Mouse (Mus musculus) adrenal gland, postnatal 10 days (tissue): ENCODE results near the gene Cenps. TPM values are rescaled to one million over a fixed set of nuclear protein-coding genes. Genes with fewer than 3 reads are reported as not detected.
A peak's percentile ranks its signal among the peaks of the same experiment; 100 is the strongest.
"Not testable (repeated sequence)": the region's sequence is repeated elsewhere in the genome, so short reads cannot be mapped to it uniquely, and the experiment has no call there.

Source experiments
- DNase-seq: peaks from one replicate; pipeline ENCODE4 v3.0.0; 2021; ENCODE audit warnings: mixed read lengths
- long read RNA-seq, 2 experiments: library from polyadenylated mRNA; stranded (forward); transcript quantifications; one replicate each; pipeline ENCODE4 v2.0.0; 2021
- total RNA-seq, 2 experiments: library from RNA; stranded (reverse); gene quantifications; 2 replicates each; pipeline ENCODE4 v1.2.3; 2021

The Cenps gene
- 10 to 100 TPM in 1 of 2 experiments, 1 to 10 TPM in 1; 7.8 to 11.0 TPM for total RNA-seq
- long read RNA-seq, experiment 1, transcript Cenps-201 (5 exons, 1,110 nt), result major isoform, 13 of 16 reads
- long read RNA-seq, experiment 1, partial matches to known transcripts, result 0 of 16 reads
- long read RNA-seq, experiment 1, other reads (novel, unspliced or antisense), result 0 of 16 reads
- long read RNA-seq, experiment 2, transcript Cenps-201 (5 exons, 1,110 nt), result major isoform, 10 of 14 reads
- long read RNA-seq, experiment 2, partial matches to known transcripts, result 0 of 14 reads
- long read RNA-seq, experiment 2, other reads (novel, unspliced or antisense), result 3 of 14 reads

GRCm38 (mm10) chr4:149136982-149137770 lies at the start of gene Cenps:
Gene Cenps (minus strand): TSS chr4:149137629.
- peak; percentile 94 for DNase-seq

DNA sequence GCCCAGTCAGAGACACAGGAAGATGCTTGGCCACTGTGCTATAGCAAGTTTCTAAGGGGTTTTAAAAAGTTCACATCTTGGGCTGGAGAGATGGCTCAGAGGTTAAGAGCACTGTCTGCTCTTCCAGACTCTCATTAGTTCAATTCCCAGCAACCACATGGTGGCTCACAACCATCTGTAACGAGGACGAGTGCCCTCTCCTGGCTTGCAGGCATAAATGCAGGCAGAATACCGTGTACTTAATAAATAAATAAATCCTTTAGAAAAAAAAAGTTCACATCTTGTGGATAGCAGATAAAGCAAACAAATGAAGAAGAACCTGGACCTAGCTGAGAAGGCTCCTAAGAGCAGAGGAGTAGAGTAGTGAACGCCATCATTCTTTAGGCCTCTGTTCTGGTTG lies 45.3 kb upstream of the Cenps start:
- no peak for DNase-seq

- DNase-seq, result no peak
These were observed 44.8 kb upstream of the Cenps start for GRCm38 (mm10) chr4:149182192-149182591.

DNA sequence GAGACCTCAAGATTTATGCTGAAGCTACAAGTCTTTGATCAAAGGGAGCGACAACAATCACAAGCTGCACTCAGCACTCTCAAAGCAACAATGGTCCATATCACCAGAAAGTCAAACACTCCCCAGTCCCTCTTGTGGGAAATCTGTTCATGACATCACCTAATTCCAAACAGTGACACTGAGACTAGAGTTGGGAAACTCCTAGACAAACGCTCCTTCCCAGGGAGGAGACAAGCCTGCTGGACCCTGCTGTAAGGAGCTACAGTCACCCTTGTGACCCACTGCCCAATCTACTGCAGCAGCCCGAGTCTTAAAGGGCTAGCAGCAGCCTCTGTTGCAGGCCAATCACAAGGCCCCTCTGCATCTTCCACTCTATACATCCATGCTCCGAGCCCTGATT lies 42.1 kb upstream of the Cenps start:
- no peak for DNase-seq

GRCm38 (mm10) chr4:149179160-149179559 lies 41.7 kb upstream of the Cenps start:
- DNase-seq, result peak; percentile 46

DNA sequence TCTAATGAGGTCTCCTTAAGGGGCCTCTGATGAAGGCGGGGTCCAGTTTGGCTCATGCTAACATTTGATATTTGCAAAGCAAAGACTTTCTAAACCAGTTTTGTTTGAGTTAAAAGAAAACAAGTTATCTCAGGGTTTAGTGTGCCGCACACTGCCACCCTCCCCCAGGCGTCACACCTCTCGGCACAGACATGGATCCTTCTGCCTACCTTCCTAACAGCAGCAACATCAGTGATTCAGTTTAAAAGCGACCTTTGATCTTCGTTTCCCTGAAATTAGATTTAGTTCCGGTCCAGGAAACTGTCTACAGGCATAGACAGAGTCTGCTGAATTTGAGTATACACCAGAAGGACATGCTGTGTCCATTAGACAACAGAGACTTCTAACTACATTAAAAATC lies 40.9 kb upstream of the Cenps start:
- DNase-seq, result no peak

DNA sequence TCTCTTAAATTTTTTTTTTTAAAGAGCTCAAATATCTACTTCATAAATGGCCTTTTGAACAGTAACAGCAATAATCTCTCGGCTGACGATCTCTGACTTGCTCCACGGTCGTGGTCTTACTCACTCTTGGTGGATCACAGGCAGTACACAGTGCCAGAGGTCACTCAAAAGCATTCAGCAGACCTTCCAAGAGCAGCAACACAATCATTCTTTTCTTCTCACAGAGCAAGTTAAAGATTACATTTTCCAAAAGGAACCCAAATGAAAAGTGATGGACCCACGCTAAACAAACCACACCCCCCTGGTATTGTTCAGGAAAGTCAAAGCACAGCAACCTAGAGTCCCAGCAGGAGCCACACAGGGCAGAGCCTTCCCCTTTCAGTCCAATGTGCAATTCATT lies 39.6 kb upstream of the Cenps start:
- DNase-seq, result peak; percentile 24

GRCm38 (mm10) chr4:149176645-149177044 lies 39.2 kb upstream of the Cenps start:
- no peak for DNase-seq

DNA sequence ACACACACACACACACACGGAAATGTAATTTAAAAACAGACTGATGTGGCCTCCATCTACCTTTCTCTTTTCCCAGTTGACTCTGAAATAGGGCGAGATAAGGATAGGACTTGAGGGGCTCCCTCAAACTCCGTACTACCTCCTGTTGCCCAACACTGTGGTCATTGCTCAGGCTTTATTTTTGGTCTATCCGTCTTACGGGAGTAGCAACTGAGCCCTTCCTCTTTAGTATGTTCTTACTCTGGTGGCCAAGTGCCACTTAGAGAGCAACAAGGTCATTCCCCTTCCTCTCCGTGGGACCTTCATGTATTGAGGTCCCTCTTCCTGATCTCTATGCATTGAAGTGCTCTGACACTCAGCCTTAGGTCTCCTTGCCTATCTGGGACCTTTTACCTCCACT lies 36.2 kb upstream of the Cenps start:
- no peak for DNase-seq

DNA sequence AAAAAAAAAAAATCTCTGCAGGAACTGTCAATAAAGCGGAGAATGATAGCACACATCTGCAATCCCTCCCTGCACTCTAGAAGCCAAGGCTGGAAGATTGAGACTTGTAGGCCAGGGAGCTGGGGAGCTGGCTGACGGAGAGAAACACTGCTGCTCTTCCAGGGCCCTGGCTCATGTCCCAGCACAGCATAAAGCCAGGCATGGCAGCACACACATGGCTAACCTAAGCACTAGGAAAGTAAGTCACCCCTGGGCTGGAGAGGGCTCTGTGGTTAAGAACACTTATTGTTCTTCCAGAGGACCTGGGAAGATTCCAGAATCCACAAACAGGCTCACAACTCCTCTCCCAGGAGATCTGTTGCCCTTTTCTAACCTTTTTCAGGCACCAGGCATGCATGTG lies 35.2 kb upstream of the Cenps start:
- peak; percentile 75 for DNase-seq

- DNase-seq, result peak; percentile 66
These were observed 34.7 kb upstream of the Cenps start for GRCm38 (mm10) chr4:149172083-149172482.

- peak; percentile 61 for DNase-seq
These were observed 34.2 kb upstream of the Cenps start for GRCm38 (mm10) chr4:149171581-149171981.

GRCm38 (mm10) chr4:149170394-149170931 lies 33.0 kb upstream of the Cenps start:
- DNase-seq, result peak; percentile 21

DNA sequence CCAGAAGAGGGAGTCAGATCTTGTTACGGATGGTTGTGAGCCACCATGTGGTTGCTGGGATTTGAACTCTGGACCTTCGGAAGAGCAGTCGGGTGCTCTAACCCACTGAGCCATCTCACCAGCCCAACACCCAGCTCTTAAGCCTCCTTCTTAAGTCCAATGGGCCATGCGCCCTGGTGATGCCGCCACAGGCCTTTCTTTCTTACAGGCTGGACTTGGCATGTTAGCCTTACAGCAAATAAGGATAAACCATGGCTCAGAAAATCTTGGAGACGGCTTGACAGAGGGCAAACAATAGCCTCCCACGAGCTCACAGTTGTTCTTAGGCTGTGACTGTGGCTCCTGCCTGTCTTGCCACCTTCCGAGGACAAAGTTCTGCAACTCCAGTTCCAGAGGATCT lies 32.5 kb upstream of the Cenps start:
- not testable (repeated sequence) for DNase-seq

GRCm38 (mm10) chr4:149168016-149168415 lies 30.6 kb upstream of the Cenps start:
- no peak for DNase-seq

- peak; percentile 60 for DNase-seq
These were observed 29.7 kb upstream of the Cenps start for GRCm38 (mm10) chr4:149166957-149167611.

- DNase-seq, result peak; percentile 98
These were observed 29.0 kb upstream of the Cenps start, which contains the start of gene Pgd for GRCm38 (mm10) chr4:149166215-149166946. Gene Pgd (minus strand): TSS chr4:149166771.

GRCm38 (mm10) chr4:149164150-149164549 lies 26.7 kb upstream of the Cenps start:
- DNase-seq, result no peak

DNA sequence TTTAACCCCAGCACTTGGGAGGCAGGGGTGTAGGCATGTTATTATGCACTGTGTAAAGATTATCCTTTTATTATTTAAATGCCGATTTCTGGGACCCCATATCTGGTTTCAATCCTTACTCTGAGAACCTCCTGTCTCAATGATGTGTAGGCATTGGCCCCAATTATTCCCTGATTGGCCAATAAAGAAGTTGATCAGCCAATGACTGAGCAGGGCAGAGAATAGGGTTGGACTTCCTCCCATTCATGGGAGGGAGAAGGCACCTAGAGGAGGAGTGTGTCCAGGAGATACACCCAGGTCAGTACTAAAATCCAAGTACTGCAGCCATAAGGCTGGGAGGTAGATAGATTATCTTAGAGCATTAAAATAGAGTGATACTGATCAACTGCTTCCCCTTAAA lies 25.8 kb upstream of the Cenps start:
- DNase-seq, result no peak

- peak; percentile 51 for DNase-seq
These were observed 23.7 kb upstream of the Cenps start for GRCm38 (mm10) chr4:149161166-149161565.

GRCm38 (mm10) chr4:149159891-149160290 lies 22.5 kb upstream of the Cenps start:
- DNase-seq, result no peak

DNA sequence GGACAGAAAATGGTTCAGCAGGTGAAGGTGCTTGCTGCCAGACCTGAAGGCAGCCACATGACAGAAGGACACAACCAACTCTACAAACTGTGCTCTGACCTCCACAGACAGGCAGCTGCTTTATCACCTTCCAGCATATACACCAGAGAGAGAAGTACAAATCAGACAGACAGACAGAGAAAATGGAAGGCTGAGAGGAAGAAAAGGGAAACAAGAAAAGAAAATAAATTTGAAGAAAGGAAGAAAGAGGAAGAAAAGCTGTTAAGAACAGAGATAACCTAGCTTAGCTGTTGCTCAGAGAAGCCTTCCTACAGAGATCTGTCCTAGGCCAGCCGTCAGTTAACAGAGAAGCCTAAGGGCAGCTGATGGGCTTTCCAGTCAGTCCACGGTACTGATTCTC lies 21.8 kb upstream of the Cenps start:
- DNase-seq, result no peak
